Mouse (Mus musculus): ENCODE data around the gene Carmil3. TPM values are rescaled to one million over a fixed set of nuclear protein-coding genes. Genes with fewer than 3 reads are reported as not detected.
A peak's percentile ranks its signal among the peaks of the same experiment; 100 is the strongest.

Carmil3 gene
- total and polyA plus RNA-seq, 3 experiments: 0.27 to 2.6 TPM; not detected in 1

DNA sequence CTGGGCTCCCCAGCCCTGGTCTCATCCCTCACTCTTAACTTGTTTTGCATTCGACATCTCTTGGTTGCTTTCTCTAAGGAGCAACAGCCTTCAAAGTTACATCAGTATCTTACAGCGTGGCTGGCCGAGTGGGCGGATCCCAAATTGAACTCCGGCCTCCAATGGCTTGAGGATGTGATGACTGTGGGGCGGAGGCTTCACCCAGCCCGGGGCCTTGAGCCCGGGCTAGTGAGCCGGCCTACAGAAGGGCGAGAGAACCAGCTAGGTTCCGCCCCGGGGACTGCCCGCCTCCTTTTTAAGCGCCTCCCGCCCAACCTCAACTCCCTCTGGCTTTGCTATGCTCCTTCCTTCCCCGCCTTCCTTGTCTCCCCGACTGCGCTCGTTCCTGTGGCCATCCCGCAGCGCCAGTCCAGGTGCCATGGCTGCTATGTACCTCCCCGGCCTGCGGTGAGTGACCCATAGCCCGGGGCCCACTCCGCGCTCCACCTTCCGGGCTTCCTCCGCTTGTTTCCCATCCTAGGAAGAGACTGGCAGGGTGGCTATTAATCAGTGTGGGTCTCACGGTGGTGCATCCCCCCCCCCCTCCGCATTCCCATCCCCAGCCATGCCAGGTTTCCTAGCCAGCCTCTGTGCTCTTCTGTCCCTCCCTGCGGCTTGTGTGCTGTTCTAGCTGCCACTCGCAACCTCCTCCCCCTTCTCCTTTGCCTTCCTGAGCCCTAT is 49.8 kb downstream of the Carmil3 start, which contains the start of gene Pck2:
Gene Pck2, plus strand, starts transcription at position 200 of the 720 bp plus-strand sequence.
- DNase-seq (ENCODE audit: low read depth, low spot score): peak; percentile 98

DNA sequence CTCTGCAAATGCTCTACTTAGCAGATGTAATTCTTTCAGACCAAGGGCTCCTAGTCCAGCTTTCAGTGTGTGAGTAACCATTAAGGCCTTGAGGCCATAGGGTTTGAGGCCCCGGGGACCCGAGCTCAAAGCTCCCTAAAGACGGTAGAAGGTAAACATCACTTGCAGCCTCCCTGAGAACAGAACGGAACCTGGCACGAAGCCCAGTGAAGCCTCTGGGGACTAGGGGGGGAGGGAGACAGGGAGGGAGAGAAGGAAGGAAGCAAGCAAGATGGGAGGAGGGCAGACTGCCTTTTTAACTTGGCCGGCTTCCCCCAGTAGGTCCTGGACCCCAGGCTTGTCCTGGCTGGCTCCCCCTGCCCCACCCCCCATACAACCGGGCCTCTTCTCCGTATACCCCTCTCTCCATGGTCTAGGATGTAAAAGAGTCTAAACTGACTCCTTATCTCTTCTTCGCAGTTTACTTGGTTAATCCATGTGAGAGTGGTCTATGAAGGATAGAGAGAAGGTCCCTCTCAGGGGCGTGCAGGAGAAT is 50.4 kb downstream of the Carmil3 start:
- Histone ChIP-seq H3K4me3 (ENCODE audit: control insufficient read depth in 1 of 2, insufficient read depth in 1 of 2, low read depth in 2 of 2, low read length in 2 of 2) (peak overlapping the region; percentile 88 to 94), H3K27me3 (ENCODE audit: control insufficient read depth in 1 of 2, insufficient read depth in 2 of 2, low read length in 2 of 2) (no peaks in the 10 kb centered on the region), H3K79me2 (ENCODE audit: control insufficient read depth, insufficient read depth, low read length, poor library complexity) (peaks cover 15% of the 10 kb centered on the region), H3K4me1 (ENCODE audit: control insufficient read depth in 1 of 2, insufficient read depth in 2 of 2, low read length in 2 of 2) (peaks cover 8 to 17% of the 10 kb centered on the region in 2 experiments), H3K27ac (ENCODE audit: control insufficient read depth, low read depth, low read length) (peak overlapping the region; percentile 87), H3K9ac (ENCODE audit: control insufficient read depth, low read depth, low read length, poor library complexity, severe bottlenecking) (peak overlapping the region; percentile 93), H3K36me3 (ENCODE audit: control insufficient read depth in 1 of 2, insufficient read depth in 2 of 2, low read length in 2 of 2) (peaks cover 12 to 17% of the 10 kb centered on the region in 2 experiments), H3K9me3 (replicated peaks; ENCODE audit: insufficient read depth, low read length) (no peaks in the 10 kb centered on the region)
- DNase-seq (ENCODE audit: low read depth, low spot score): peak; percentile 93
- TF ChIP-seq GATA1 (IDR thresholded peaks at IDR 0.05; ENCODE audit: low read depth, low read length) (peak; percentile 57), MAZ (IDR thresholded peaks at IDR 0.05; ENCODE audit: low read depth, low read length) (peak; percentile 84), MAX (IDR thresholded peaks at IDR 0.05; ENCODE audit: low read length) (peak; percentile 54; the same call in 1 of the 2 replicates), USF2 (IDR thresholded peaks at IDR 0.05; ENCODE audit: borderline replicate concordance in 1 of 2, insufficient read depth in 1 of 2, low read depth in 1 of 2, low read length in 2 of 2) (no peak), POLR2A (IDR thresholded peaks at IDR 0.05; ENCODE audit: control insufficient read depth in 1 of 2, insufficient read depth in 1 of 2, low read depth in 1 of 2, low read length in 2 of 2, poor library complexity in 1 of 2) (no peak), RCOR1 (IDR thresholded peaks at IDR 0.05; ENCODE audit: low read depth, low read length) (no peak), MXI1 (IDR thresholded peaks at IDR 0.05; ENCODE audit: low read depth, low read length) (peak; percentile 46), ELF1 (IDR thresholded peaks at IDR 0.05; ENCODE audit: low read depth, low read length) (no peak), KAT2A (conservative IDR thresholded peaks at IDR 0.05; ENCODE audit: low read depth, low read length) (no peak), HCFC1 (IDR thresholded peaks at IDR 0.05; ENCODE audit: low read depth, low read length) (no peak; the same call in 1 of the 2 replicates), BHLHE40 (IDR thresholded peaks at IDR 0.05; ENCODE audit: borderline replicate concordance, low read depth, low read length) (no peak), NRF1 (IDR thresholded peaks at IDR 0.05; ENCODE audit: insufficient read depth, low read depth, low read length, poor library complexity, severe bottlenecking) (no peak), ETS1 (IDR thresholded peaks at IDR 0.05; ENCODE audit: low read depth, low read length) (peak; percentile 48), MEF2A (IDR thresholded peaks at IDR 0.05; ENCODE audit: extremely low read depth, insufficient replicate concordance, low read depth, low read length, poor library complexity, severe bottlenecking) (no peak), RAD21 (IDR thresholded peaks at IDR 0.05; ENCODE audit: low read depth, low read length) (no peak), UBTF (IDR thresholded peaks at IDR 0.05; ENCODE audit: borderline replicate concordance, insufficient read depth, low read depth, low read length) (no peak), SIN3A (IDR thresholded peaks at IDR 0.05; ENCODE audit: low read length) (peak; percentile 77), TBP (IDR thresholded peaks at IDR 0.05; ENCODE audit: low read depth, low read length) (no peak), TAL1 (IDR thresholded peaks at IDR 0.05; ENCODE audit: low read length) (peak; percentile 66), CHD1 (IDR thresholded peaks at IDR 0.05; ENCODE audit: low read depth, low read length) (peak; percentile 50; the same call in 1 of the 2 replicates)

More for the DNA sequence above, 49.8 kb downstream of the Carmil3 start, which contains the start of gene Pck2:
- H3K27me3 ChIP-seq (ENCODE audit: control insufficient read depth in 1 of 2, insufficient read depth in 2 of 2, low read length in 2 of 2): no peaks in the 10 kb centered on the region
- H3K4me3 ChIP-seq (ENCODE audit: control insufficient read depth in 1 of 2, insufficient read depth in 1 of 2, low read depth in 2 of 2, low read length in 2 of 2): peak within 1 kb of the TSS; percentile 88 to 94
- TF ChIP-seq ZMIZ1 (IDR thresholded peaks at IDR 0.05; ENCODE audit: low read depth, low read length) (peak; percentile 83), MXI1 (IDR thresholded peaks at IDR 0.05; ENCODE audit: low read depth, low read length) (peak; percentile 78), HCFC1 (IDR thresholded peaks at IDR 0.05; ENCODE audit: low read depth, low read length) (peak; percentile 68), EP300 (IDR thresholded peaks at IDR 0.05; ENCODE audit: low read depth in 1 of 2, low read length in 2 of 2) (peak in 1 of 2 experiments; percentile 34; a peak in 1 of 4 replicates), TCF12 (IDR thresholded peaks at IDR 0.05; ENCODE audit: low read depth, low read length) (peak; percentile 51), CTCF (IDR thresholded peaks at IDR 0.05 in 2 of 3, conservative IDR thresholded peaks at IDR 0.05 in 1 of 3; ENCODE audit: control insufficient read depth in 1 of 3, insufficient read depth in 1 of 3, low read depth in 2 of 3, low read length in 3 of 3, poor library complexity in 1 of 3, severe bottlenecking in 1 of 3) (no peak), CHD1 (IDR thresholded peaks at IDR 0.05; ENCODE audit: low read depth, low read length) (no peak), ZC3H11A (IDR thresholded peaks at IDR 0.05; ENCODE audit: low read depth, low read length) (no peak), SIN3A (IDR thresholded peaks at IDR 0.05; ENCODE audit: low read length) (peak; percentile 82), KAT2A (conservative IDR thresholded peaks at IDR 0.05; ENCODE audit: low read depth, low read length) (peak; percentile 47; the same call in 1 of the 2 replicates), MAX (IDR thresholded peaks at IDR 0.05; ENCODE audit: low read length) (peak; percentile 88), POLR2AphosphoS2 (IDR thresholded peaks at IDR 0.05; ENCODE audit: low read length) (peak; percentile 92), POLR2A (IDR thresholded peaks at IDR 0.05; ENCODE audit: control insufficient read depth in 1 of 2, insufficient read depth in 1 of 2, low read depth in 1 of 2, low read length in 2 of 2, poor library complexity in 1 of 2) (peak; percentile 41 to 77; a peak in 2 of 4 replicates), MAZ (IDR thresholded peaks at IDR 0.05; ENCODE audit: low read depth, low read length) (peak; percentile 78; the same call in 1 of the 2 replicates), MYC (IDR thresholded peaks at IDR 0.05; ENCODE audit: low read depth, low read length) (peak; percentile 95), ETS1 (IDR thresholded peaks at IDR 0.05; ENCODE audit: low read depth, low read length) (peak; percentile 56; the same call in 1 of the 2 replicates), TBP (IDR thresholded peaks at IDR 0.05; ENCODE audit: low read depth, low read length) (0 out of 2 replicates have a peak, but pooled peaks have one; percentile 73), NELFE (IDR thresholded peaks at IDR 0.05; ENCODE audit: low read depth, low read length) (peak; percentile 75), SMC3 (IDR thresholded peaks at IDR 0.05; ENCODE audit: low read depth, low read length) (no peak)
- H3K79me2 ChIP-seq (ENCODE audit: control insufficient read depth, insufficient read depth, low read length, poor library complexity): peaks cover 15% of the 10 kb centered on the region
- H3K4me1 ChIP-seq (ENCODE audit: control insufficient read depth in 1 of 2, insufficient read depth in 2 of 2, low read length in 2 of 2): peaks cover 8 to 17% of the 10 kb centered on the region in 2 experiments
- peak within 1 kb of the TSS; percentile 90 for H3K27ac ChIP-seq (ENCODE audit: control insufficient read depth, low read depth, low read length)
- peak within 1 kb of the TSS; percentile 93 for H3K9ac ChIP-seq (ENCODE audit: control insufficient read depth, low read depth, low read length, poor library complexity, severe bottlenecking)
- no peaks in the 10 kb centered on the region for H3K9me3 ChIP-seq (replicated peaks; ENCODE audit: insufficient read depth, low read length)
- H3K36me3 ChIP-seq (ENCODE audit: control insufficient read depth in 1 of 2, insufficient read depth in 2 of 2, low read length in 2 of 2): peaks cover 7 to 17% of the 10 kb centered on the region in 2 experiments
